Mouse (Mus musculus): ENCODE results near the gene Alox12b.

DNA sequence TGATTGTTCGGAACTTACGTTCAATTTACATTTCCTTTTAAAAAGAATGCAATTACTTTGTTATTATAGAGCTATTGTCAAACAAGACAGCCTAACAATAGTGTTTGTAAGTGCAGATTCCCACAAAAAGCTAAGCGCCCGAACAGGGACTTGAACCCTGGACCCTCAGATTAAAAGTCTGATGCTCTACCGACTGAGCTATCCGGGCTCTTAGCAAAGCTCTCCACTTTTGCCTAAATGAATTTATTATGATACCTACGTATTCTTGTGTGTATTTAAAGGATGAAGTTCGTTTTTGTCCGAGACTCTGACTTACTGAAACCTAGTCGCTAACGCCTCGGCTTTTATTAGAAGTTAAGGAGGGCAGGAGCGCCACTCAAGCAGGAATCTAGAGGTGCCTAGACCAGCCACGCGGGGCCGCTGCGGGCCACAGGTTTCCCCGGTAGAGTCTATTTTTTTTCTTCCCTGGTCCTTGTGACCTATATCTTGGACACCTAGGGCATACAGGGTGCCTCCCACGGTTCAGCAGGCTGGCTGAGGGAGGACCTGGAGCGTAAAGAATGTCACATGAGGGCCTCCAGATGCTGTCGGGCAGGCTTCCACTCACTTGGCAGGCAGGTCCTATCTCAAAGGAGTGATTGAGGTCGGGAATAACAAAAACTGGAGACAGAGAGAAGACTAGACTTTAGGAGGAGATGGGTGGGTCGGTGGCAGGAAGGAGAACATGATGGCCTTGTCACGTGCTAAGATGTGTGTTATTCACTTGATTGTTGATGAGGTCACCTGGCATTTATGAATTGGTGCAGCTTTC, 31.5 kb upstream of the Alox12b start:
- TF ChIP-seq CTCF (IDR thresholded peaks at IDR 0.05; ENCODE audit: insufficient read depth, low read depth, low read length) (peak; percentile 54), POLR2A (IDR thresholded peaks at IDR 0.05; ENCODE audit: insufficient read depth, low read depth, low read length) (no peak)
